Mouse (Mus musculus) cortical plate, adult 2 months (tissue): Measurements from ENCODE around the gene Trp53. TPM values are rescaled to one million over a fixed set of nuclear protein-coding genes. Genes with fewer than 3 reads are reported as not detected.
A peak's percentile ranks its signal among the peaks of the same experiment; 100 is the strongest.

ENCODE experiments used
- H3K27ac ChIP-seq: fragments of 200-500 bp; 2 replicates; pipeline ENCODE4 v1.5.1; 2012; ENCODE audit warnings: low read length, control low read depth, inconsistent platforms; ENCODE audit not compliant: insufficient read depth
- H3K4me1 ChIP-seq: fragments of 200-500 bp; 2 replicates; pipeline ENCODE4 v1.6.1; 2011; ENCODE audit warnings: low read length; ENCODE audit not compliant: control insufficient read depth, insufficient read depth
- H3K4me3 ChIP-seq: fragments of 200-500 bp; 2 replicates; pipeline ENCODE4 v1.5.1; 2011; ENCODE audit warnings: mild to moderate bottlenecking, low read length, control low read depth; ENCODE audit not compliant: insufficient read depth
- CTCF ChIP-seq: fragments of 200-500 bp; IDR thresholded peaks from 2 replicates; pipeline ENCODE4 v1.5.1; 2011; ENCODE audit warnings: mild to moderate bottlenecking, control low read depth, low read length; ENCODE audit not compliant: insufficient read depth; ENCODE audit errors: extremely low read depth
- POLR2A ChIP-seq: fragments of 200-500 bp; IDR thresholded peaks from 2 replicates; pipeline ENCODE4 v1.6.1; 2011; ENCODE audit warnings: mild to moderate bottlenecking, low read length, control low read depth; ENCODE audit not compliant: insufficient read depth; ENCODE audit errors: extremely low read depth
- polyA plus RNA-seq: library from polyadenylated mRNA; depleted of rRNA; stranded (reverse); fragments of >200 nt; gene quantifications from 2 replicates; pipeline ENCODE4 v1.2.3, GENCODE M21; 2012

Trp53 gene
- polyA plus RNA-seq, 1 experiment, result 33.9 TPM

GRCm38 (mm10) chr11:69591899-69592637 lies 11.9 kb downstream of the Trp53 start:
- TF ChIP-seq CTCF, result no peak
- TF ChIP-seq POLR2A, result no peak
- H3K27ac ChIP-seq, result 0 out of 2 replicates have a peak overlapping the region, but pooled peaks have one; percentile 14
- no peaks in the 10 kb centered on the region for H3K4me1 ChIP-seq
- H3K4me3 ChIP-seq, result no peak overlapping the region

- TF ChIP-seq POLR2A (no peak), CTCF (no peak)
- Histone ChIP-seq H3K27ac (peak overlapping the region; percentile 14; the same call in 1 of the 2 replicates), H3K4me1 (no peaks in the 10 kb centered on the region), H3K4me3 (no peak overlapping the region)
Observed at GRCm38 (mm10) chr11:69592799-69593198, 12.6 kb downstream of the Trp53 start.

DNA sequence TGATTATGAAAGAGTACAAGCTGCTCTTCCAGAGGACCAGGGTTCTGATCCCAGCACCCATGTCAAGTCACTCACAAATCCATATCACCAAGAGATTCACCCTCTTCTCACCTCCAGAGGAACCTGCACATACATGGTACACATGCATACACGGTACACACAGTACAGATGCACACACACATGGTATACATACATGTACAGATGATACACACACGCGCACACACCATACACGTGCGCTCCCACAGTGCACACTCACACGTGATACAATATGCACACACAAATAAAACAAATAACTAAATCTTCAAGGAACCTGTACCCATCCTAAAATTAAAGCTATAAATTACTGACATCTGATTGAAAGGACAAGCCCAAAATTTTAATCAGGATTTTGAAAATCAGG lies 14.7 kb downstream of the Trp53 start:
- TF ChIP-seq CTCF, result no peak
- no peak for TF ChIP-seq POLR2A
- Histone ChIP-seq H3K4me1 (no peaks in the 10 kb centered on the region), H3K27ac (no peak overlapping the region), H3K4me3 (no peak overlapping the region)

GRCm38 (mm10) chr11:69599436-69599835 lies 19.3 kb downstream of the Trp53 start:
- Histone ChIP-seq H3K4me1 (peaks cover 1% of the 10 kb centered on the region; the same call in 1 of the 2 replicates), H3K27ac (no peak overlapping the region)

DNA sequence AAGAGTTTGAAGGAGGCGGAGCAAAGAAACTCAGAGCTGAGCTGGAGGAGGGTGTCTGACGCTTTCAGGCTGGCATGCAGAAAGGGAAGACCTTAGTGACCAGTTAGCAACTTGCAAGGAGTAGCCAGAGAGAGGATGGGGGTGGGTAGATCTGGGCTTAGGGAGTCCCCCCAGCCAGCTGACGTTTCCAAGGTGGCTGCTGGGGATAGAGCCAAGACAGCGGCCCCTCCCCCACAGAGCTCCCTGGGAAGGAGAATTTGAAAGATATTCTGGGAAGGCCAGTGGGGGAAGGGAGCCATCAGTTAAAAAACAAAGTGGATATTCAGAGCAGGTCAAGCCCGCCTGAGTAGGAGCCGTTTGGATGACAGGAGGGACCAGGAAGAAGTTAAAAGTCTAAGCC lies 19.9 kb downstream of the Trp53 start:
- Histone ChIP-seq H3K4me1 (peaks cover 1% of the 10 kb centered on the region; the same call in 1 of the 2 replicates), H3K27ac (no peak overlapping the region), H3K4me3 (no peak overlapping the region)
- TF ChIP-seq CTCF (no peak), POLR2A (no peak)

More at GRCm38 (mm10) chr11:69599436-69599835, 19.3 kb downstream of the Trp53 start:
- TF ChIP-seq CTCF (no peak), POLR2A (no peak)
- H3K4me3 ChIP-seq, result no peak overlapping the region

- TF ChIP-seq POLR2A (no peak), CTCF (no peak)
- H3K4me1 ChIP-seq, result peaks cover 1% of the 10 kb centered on the region; the same call in 1 of the 2 replicates
- no peak overlapping the region for H3K27ac ChIP-seq
- H3K4me3 ChIP-seq, result no peak overlapping the region
Observed at GRCm38 (mm10) chr11:69601768-69602167, 21.6 kb downstream of the Trp53 start.

GRCm38 (mm10) chr11:69603516-69603915 lies 23.4 kb downstream of the Trp53 start:
- TF ChIP-seq CTCF (no peak), POLR2A (no peak)
- Histone ChIP-seq H3K27ac (peak overlapping the region; percentile 57; the same call in 1 of the 2 replicates), H3K4me1 (peaks cover 1% of the 10 kb centered on the region; the same call in 1 of the 2 replicates), H3K4me3 (peak overlapping the region; percentile 61)

GRCm38 (mm10) chr11:69604347-69604746 lies 24.2 kb downstream of the Trp53 start:
- peak overlapping the region; percentile 61 for H3K4me3 ChIP-seq
- H3K4me1 ChIP-seq, result peaks cover 1% of the 10 kb centered on the region; the same call in 1 of the 2 replicates
- TF ChIP-seq POLR2A (no peak), CTCF (no peak)
- H3K27ac ChIP-seq, result peak overlapping the region; percentile 57; the same call in 1 of the 2 replicates

- peak overlapping the region; percentile 95 for H3K27ac ChIP-seq
- TF ChIP-seq CTCF, result no peak
- TF ChIP-seq POLR2A, result peak; percentile 50; the same call in 1 of the 2 replicates
- peak overlapping the region; percentile 61 for H3K4me3 ChIP-seq
- H3K4me1 ChIP-seq, result peaks cover 1% of the 10 kb centered on the region; the same call in 1 of the 2 replicates
Observed at GRCm38 (mm10) chr11:69604795-69605664, 24.9 kb downstream of the Trp53 start.
